Mouse (Mus musculus) limb, embryonic 15.5 days (tissue): ENCODE data around the gene Gm17364. TPM values are rescaled to one million over a fixed set of nuclear protein-coding genes. Genes with fewer than 3 reads are reported as not detected.
"Not testable (repeated sequence)": the region's sequence is repeated elsewhere in the genome, so short reads cannot be mapped to it uniquely, and the experiment has no call there.

Experiments used
- ATAC-seq: fragments of 200-750 bp; cut with Nextera tagmentation; 2 replicates; pipeline ENCODE4 v1.8.0; 2017; ENCODE audit warnings: low read depth, moderate TSS enrichment; ENCODE audit not compliant: insufficient number of reproducible peaks, low FRiP score, low TSS enrichment
- H3K27ac ChIP-seq: fragments of 300-500 bp; sonication (generic); 2 replicates; pipeline ENCODE4 v1.5.1; 2015; ENCODE audit warnings: moderate library complexity, mild to moderate bottlenecking, inconsistent platforms
- H3K27me3 ChIP-seq: fragments of 300-500 bp; sonication (generic); 2 replicates; pipeline ENCODE4 v1.6.1; 2015; ENCODE audit warnings: inconsistent platforms
- H3K36me3 ChIP-seq: fragments of 300-500 bp; sonication (generic); 2 replicates; pipeline ENCODE4 v1.6.1; 2015; ENCODE audit warnings: inconsistent platforms
- H3K4me1 ChIP-seq: fragments of 300-500 bp; sonication (generic); 2 replicates; pipeline ENCODE4 v1.6.1; 2015; ENCODE audit warnings: inconsistent platforms
- H3K4me2 ChIP-seq: fragments of 300-500 bp; sonication (generic); 2 replicates; pipeline ENCODE4 v1.6.1; 2015; ENCODE audit warnings: mild to moderate bottlenecking, inconsistent platforms
- H3K4me3 ChIP-seq: fragments of 300-500 bp; sonication (generic); 2 replicates; pipeline ENCODE4 v1.5.1; 2015; ENCODE audit warnings: mild to moderate bottlenecking, inconsistent platforms
- H3K9ac ChIP-seq: fragments of 300-500 bp; sonication (generic); 2 replicates; pipeline ENCODE4 v1.6.1; 2015; ENCODE audit warnings: inconsistent platforms
- H3K9me3 ChIP-seq: fragments of 300-500 bp; sonication (generic); 2 replicates; pipeline ENCODE4 v1.6.1; 2016; ENCODE audit warnings: inconsistent platforms
- WGBS: fragments of 180-500 bp; shearing (Covaris S2); methylation state at CpG from one replicate; pipeline ENCODE4 v1.1.7; 2015; 5-methylcytosine and 5-hydroxymethylcytosine counted together
- polyA plus RNA-seq: library from polyadenylated mRNA; unstranded; fragments of >200 nt; fragmentation: Nextera tagmentation; extraction: Ambion mirVana; gene quantifications from 2 replicates; pipeline ENCODE4 v1.2.1, GENCODE M21; 2015

Gm17364 gene
- polyA plus RNA-seq, 1 experiment from 2014 or later = not detected

DNA sequence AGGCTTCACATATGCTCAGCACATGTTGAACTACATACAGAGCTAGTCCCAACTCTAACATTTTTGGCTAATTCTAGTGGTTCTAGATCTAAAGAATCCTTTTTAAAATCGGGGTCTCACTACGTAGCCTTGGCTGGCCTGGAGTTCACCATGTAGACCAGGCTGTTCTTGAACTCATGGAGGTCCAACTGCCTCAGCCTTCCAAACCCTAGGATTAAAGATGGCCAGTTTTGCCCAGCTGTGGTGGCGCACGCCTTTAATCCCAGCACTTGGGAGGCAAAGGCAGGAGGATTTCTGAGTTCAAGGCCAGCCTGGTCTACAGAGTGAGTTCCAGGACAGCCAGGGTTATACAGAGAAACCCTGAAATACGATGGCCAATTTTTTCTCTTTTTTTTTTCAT lies 22.5 kb downstream of the Gm17364 start:
- not testable (repeated sequence) for H3K4me3 ChIP-seq, H3K27ac ChIP-seq, H3K4me1 ChIP-seq, H3K27me3 ChIP-seq, H3K4me2 ChIP-seq, ATAC-seq, H3K36me3 ChIP-seq, H3K9me3 ChIP-seq, H3K9ac ChIP-seq
- WGBS = 77% methylated on average over 5 of the region's 5 CpGs

DNA sequence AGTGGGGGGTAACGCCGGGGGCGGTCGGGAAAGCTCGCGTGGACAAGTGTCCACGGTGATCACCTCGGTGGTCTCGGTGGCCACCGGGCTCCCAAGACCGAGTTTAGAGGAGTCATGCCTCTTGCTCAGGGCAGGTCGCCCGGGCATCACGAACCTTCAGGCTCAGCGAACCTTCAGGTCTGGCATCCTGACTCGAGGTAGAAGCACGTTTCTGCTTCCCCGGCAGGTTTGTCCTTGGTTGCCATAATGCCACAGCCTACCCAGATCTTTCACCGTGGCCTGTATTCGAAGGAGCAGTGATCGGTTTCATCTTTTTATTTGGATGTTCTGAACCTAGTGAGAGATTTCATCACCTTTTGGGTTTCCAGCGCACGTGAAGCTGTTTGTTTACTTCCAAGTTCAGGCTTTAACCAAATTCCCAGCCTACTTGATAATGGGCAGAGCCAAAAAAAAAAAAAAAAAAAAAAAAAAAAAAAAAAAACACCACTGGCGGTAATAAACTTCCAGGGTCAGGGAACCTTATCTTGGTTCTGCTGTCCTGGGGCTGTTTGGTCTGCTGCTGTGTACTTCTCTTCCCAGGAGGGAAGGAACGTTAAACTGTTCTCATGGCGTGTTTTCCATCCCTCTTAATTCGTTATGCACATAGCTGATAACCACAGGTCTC lies 23.3 kb downstream of the Gm17364 start:
- Histone ChIP-seq H3K4me2 (peak overlapping the region; percentile 65), H3K27me3 (no peaks in the 10 kb centered on the region), H3K9me3 (no peaks in the 10 kb centered on the region), H3K4me3 (peak overlapping the region; percentile 86), H3K9ac (peak overlapping the region; percentile 85), H3K36me3 (no peaks in the 10 kb centered on the region), H3K4me1 (no peaks in the 10 kb centered on the region; the same call in 1 of the 2 replicates), H3K27ac (peak overlapping the region; percentile 95)
- ATAC-seq = no peak
- WGBS = 1% methylated on average over 27 of the region's 27 CpGs

DNA sequence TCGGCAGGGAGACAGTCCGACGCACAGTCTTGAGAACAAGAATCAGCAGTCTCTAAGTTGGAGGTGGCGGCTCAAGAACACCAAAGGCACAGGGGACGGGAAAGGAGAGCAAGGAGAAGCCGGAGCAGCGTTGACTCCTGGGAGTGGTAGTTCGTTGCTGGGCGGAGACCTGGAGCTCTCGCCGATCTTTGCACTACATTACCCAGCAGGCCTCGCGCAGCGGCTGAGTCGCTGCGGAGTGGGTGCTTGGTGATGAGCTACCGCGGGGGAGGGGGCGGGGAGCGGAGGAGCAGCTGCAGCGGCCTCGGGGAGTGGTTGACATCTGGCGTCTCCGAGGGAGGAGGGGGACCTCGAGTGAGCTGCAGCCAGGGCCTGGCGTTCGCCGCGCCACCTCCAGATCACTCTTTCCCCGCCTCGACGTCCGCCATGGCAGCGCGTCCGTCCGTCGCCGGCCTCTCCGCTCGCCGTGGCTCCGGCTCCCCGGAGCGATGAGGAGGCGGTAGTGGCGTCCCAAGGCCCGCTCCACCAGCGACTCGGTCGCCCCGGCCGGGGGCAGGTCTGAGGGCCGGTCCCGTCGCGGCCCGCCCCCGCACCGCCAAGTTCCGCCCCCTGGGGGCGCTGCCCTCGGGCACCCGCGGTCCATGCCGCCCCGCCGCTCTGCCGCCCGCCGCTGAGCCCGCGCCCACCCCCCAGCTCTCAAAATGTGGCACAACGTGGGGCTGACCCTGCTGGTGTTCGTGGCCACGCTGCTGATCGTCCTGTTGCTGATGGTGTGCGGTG lies 24.0 kb downstream of the Gm17364 start, which contains the start of gene Smim13:
Gene Smim13, plus strand, starts transcription at position 307 of the 780 bp plus-strand sequence.
- no peaks in the 10 kb centered on the region for H3K36me3 ChIP-seq
- WGBS = under 1% methylated on average over 62 of the region's 78 CpGs
- peak; percentile 96 for ATAC-seq
- no peaks in the 10 kb centered on the region; the same call in 1 of the 2 replicates for H3K4me1 ChIP-seq
- peak within 1 kb of the TSS; percentile 65 for H3K4me2 ChIP-seq
- H3K9ac ChIP-seq = peak within 1 kb of the TSS; percentile 85
- peak within 1 kb of the TSS; percentile 86 for H3K4me3 ChIP-seq
- H3K27ac ChIP-seq = peak within 1 kb of the TSS; percentile 95
- H3K27me3 ChIP-seq = no peaks in the 10 kb centered on the region
- no peaks in the 10 kb centered on the region for H3K9me3 ChIP-seq

DNA sequence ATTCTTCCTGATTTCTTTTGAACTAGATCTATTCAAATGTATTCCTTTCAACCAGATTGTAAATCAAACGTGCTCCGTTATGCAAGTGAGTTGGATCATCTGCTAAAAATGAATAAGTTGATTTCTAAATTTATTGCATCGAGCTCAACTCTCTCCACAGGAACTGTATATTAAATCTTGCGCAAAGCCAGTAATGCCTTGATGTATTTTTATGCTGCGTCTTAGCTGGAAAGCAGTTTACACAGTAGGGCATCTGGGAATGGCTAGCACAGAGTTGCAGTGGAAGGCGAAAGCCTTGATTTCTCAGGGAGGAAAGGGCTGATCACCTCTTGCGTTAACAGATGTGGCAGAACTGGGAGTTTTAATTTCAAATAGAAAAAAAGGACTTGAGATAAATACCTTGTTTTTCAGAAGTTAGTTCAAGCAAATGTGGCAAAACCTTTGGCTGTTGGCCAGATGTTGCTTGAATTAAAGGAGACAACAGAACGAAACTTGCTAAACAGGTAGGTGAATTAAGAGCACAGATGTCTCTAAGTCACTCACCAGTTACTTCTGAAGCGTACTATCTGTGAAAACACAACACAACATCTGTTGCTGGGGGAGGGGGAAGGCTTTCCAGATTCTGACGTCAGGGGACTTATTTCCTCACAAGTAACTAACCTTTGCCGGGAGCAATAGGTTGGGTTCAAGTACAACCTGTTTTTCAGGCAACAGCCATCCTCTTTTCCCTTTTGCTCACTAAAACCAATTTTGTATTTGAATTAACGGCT lies 24.8 kb downstream of the Gm17364 start:
- H3K27ac ChIP-seq = peak overlapping the region; percentile 84
- 28% methylated on average over 12 of the region's 12 CpGs for whole genome bisulfite sequencing
- peak overlapping the region; percentile 86 for H3K4me3 ChIP-seq
- H3K36me3 ChIP-seq = no peaks in the 10 kb centered on the region
- no peak for ATAC-seq
- H3K4me1 ChIP-seq = no peaks in the 10 kb centered on the region; the same call in 1 of the 2 replicates
- peak overlapping the region; percentile 39; the same call in 1 of the 2 replicates for H3K9ac ChIP-seq
- peak overlapping the region; percentile 65 for H3K4me2 ChIP-seq
- no peaks in the 10 kb centered on the region for H3K9me3 ChIP-seq
- no peaks in the 10 kb centered on the region for H3K27me3 ChIP-seq

DNA sequence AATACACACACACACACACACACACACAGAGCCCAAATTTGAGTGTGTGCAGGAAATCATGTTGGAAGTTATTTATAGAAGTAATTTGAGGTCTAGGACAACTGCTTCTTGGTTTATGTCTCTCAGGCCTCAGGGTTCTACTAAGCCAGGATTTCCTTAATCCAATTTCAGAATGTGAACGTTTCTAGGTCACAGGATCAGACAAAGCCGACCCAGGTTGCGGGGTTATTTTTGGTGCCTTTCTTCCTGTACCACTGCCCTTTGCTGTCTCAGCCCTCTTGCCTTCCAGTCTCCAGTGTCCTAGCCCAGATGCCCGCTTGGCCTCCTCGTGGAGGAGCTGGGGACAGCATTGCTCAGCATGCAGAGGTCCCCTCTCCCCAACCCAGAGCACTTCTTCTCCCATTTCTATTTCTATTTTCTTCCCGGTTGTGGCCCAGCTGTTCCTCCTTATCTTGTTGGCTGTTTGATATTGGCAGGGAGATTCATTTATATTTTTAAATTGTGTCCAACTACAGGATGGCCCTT lies 29.4 kb downstream of the Gm17364 start:
- 52% methylated on average over 6 of the region's 6 CpGs for WGBS
- Histone ChIP-seq H3K27me3 (peaks cover 4% of the 10 kb centered on the region; the same call in 1 of the 2 replicates), H3K36me3 (no peaks in the 10 kb centered on the region), H3K9me3 (no peaks in the 10 kb centered on the region), H3K4me3 (no peak overlapping the region), H3K27ac (no peak overlapping the region), H3K9ac (no peak overlapping the region), H3K4me2 (no peak overlapping the region), H3K4me1 (no peaks in the 10 kb centered on the region)
- no peak for ATAC-seq

DNA sequence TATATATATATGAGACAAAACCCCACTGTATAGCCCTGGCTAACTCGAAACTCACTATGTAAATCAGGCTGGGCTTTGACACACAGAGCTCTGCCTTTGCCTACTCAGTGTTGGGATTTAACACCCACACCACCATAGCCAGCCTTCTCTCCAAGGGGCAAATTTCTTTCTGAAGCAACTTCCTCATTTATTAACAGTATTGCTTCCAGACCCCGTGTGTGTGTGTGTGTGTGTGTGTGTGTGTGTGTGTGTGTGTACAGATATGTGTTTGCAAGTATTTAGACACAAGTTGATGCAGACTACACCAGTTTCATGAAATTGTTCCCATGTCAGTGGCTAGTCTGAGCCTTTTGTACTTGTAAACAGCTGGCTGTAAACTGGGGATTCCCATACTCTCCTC lies 32.2 kb downstream of the Gm17364 start:
- Histone ChIP-seq H3K9me3 (no peaks in the 10 kb centered on the region), H3K4me2 (no peak overlapping the region), H3K4me1 (no peaks in the 10 kb centered on the region), H3K9ac (no peak overlapping the region), H3K27me3 (peaks cover 4% of the 10 kb centered on the region; the same call in 1 of the 2 replicates), H3K4me3 (no peak overlapping the region), H3K36me3 (no peaks in the 10 kb centered on the region), H3K27ac (no peak overlapping the region)
- 61% methylated on average over 2 of the region's 2 CpGs for WGBS
- ATAC-seq = no peak

DNA sequence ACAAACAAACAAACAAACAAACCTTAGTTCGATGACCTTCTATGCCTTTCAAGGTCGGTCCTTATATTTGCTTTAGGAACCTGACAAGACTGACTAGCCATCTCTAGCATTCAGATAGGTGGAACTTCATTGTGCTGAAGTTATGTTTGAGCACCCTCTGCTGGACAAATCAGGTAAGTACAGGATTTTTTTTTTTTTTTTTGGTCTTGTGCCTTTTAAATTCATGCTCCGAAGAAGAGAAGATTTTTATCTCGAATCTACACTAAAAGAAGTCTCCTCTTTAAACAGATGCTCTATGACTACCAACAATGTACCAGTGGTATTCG lies 35.0 kb downstream of the Gm17364 start:
- Histone ChIP-seq H3K4me3 (no peak overlapping the region), H3K27ac (no peak overlapping the region), H3K36me3 (no peaks in the 10 kb centered on the region), H3K4me2 (no peak overlapping the region), H3K27me3 (peaks cover 4% of the 10 kb centered on the region; the same call in 1 of the 2 replicates), H3K9me3 (no peaks in the 10 kb centered on the region), H3K9ac (no peak overlapping the region), H3K4me1 (no peaks in the 10 kb centered on the region)
- 6% methylated on average over 5 of the region's 5 CpGs for WGBS
- no peak for ATAC-seq

DNA sequence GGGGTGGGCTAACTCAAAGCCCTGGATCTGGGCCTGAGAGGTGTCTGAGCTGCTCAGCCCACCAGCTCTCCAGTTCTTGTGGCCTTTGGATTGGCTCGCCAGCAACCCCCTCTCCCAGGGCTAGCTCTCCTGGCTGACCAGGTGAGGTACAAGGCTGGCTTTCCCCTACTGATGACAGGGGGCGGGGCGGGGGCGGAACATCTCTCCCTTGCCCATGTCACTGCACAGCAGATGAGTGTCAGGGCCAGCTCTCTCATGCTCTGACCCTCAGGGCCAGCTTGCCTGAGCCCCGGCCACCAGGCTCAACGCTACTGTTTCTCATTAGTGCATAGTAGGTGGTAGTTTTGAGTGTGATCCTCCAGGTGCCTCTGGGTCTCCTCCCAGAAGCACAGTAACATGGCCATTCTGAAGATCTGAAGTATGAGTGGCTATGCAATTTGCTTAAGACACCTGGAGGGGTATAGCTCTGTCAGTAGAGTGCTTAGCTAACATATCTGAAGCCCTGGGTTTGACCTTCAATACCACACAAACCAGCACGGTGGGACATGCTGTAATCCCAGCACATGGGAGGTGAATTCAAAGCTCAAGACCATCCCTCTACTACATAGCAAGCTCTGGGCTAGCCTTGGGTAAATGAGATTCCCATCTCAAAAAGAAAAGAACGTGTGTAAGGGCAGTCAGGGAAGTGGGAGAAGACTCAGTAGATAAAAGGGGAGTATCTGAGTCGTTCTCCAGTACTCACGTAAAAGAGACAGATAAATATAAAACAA lies 35.6 kb downstream of the Gm17364 start:
- Histone ChIP-seq H3K4me1 (no peaks in the 10 kb centered on the region), H3K4me2 (no peak overlapping the region), H3K36me3 (no peaks in the 10 kb centered on the region), H3K9ac (no peak overlapping the region), H3K27ac (no peak overlapping the region), H3K9me3 (no peaks in the 10 kb centered on the region), H3K4me3 (no peak overlapping the region), H3K27me3 (peaks cover 4% of the 10 kb centered on the region; the same call in 1 of the 2 replicates)
- no peak for ATAC-seq
- 70% methylated on average over 10 of the region's 10 CpGs for WGBS

DNA sequence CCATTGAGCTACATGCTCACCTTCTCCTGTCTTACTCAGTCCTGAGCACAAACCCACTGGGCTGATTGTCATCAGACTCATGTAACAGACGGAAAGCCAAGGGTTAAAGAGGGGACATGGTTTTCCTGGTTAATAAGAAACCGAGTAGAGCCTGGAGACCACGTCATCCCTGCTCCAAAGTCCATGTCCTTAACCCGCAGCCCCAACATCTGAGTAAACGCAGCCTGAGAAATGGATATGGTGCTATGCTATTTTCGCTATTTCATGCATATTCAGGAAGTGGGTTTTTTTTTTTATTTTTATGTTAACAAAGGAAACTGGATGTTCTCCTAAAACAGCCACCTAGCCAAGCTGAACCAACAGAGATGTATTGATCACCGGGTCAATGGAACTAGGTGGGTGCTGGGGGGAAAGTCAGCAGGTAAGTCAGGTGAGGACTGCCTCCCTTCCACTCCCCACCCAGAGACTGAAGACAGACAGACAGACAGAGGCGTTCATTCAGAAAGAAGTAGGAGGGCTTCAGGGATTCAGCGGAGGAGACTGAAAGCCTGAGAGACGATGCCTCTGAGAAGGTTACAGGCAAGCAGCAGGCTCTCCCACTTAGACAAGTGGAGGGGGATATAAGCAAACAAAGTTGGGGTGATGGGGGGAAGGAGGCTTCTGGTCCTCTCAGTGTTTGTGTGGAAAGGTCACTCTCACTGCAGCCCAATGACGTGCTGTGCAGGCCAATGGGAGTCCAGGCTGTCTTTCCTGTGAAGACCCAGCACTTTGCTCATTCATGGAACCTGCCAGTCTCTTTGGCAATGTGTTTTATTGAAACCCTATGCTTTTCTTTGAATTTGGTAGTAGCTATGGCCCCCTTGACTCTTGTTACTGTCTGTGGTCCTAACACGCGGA lies 37.7 kb downstream of the Gm17364 start:
- Histone ChIP-seq H3K4me3 (no peak overlapping the region), H3K36me3 (no peaks in the 10 kb centered on the region), H3K4me1 (no peaks in the 10 kb centered on the region), H3K9ac (no peak overlapping the region), H3K27me3 (peaks cover 4% of the 10 kb centered on the region; the same call in 1 of the 2 replicates), H3K9me3 (no peaks in the 10 kb centered on the region), H3K27ac (no peak overlapping the region), H3K4me2 (no peak overlapping the region)
- WGBS = 70% methylated on average over 13 of the region's 13 CpGs
- ATAC-seq = no peak

DNA sequence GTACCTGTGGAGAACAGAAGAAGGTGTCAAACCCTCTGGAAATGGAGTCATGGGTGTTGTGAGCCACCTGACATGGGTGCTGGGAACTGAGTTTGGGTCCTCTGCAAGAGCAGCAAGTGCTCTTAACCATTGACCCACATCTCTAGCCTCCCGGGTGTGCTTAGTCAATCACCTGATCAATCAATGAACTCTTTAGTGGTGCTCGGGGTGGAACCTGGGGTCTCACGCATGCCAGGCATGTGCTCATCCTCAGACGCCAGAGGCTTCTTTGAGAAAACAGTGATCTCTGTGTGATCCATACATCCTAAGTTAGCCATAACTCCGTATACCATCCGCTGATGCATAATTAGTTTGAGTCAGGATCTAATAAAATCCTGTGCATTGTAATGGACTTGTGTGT lies 38.6 kb downstream of the Gm17364 start:
- no peak overlapping the region for H3K4me2 ChIP-seq
- no peaks in the 10 kb centered on the region for H3K9me3 ChIP-seq
- no peak overlapping the region for H3K9ac ChIP-seq
- peaks cover 4% of the 10 kb centered on the region; the same call in 1 of the 2 replicates for H3K27me3 ChIP-seq
- WGBS = 88% methylated on average over 6 of the region's 6 CpGs
- ATAC-seq = no peak
- no peak overlapping the region for H3K27ac ChIP-seq
- no peak overlapping the region for H3K4me3 ChIP-seq
- no peaks in the 10 kb centered on the region for H3K36me3 ChIP-seq
- H3K4me1 ChIP-seq = no peaks in the 10 kb centered on the region
